Mouse (Mus musculus) midbrain, postnatal 0 days (tissue): ENCODE data around the gene Palm. TPM values are rescaled to one million over a fixed set of nuclear protein-coding genes. Genes with fewer than 3 reads are reported as not detected.

Source experiments
- ATAC-seq: fragments of 200-750 bp; cut with Nextera tagmentation; 2 replicates; pipeline ENCODE4 v1.8.0; 2017; ENCODE audit warnings: moderate number of reproducible peaks, mild to moderate bottlenecking, moderate TSS enrichment, moderate library complexity; ENCODE audit not compliant: low FRiP score
- DNase-seq: peaks from one replicate; pipeline ENCODE4 v3.0.0-alpha.2; 2015; ENCODE audit warnings: low spot score
- H3K27ac ChIP-seq: fragments of 300-500 bp; sonication (generic); 2 replicates; pipeline ENCODE4 v1.5.1; 2014; ENCODE audit warnings: low read depth, mild to moderate bottlenecking, low read length, mixed read lengths
- H3K27me3 ChIP-seq: fragments of 300-500 bp; sonication (generic); 2 replicates; pipeline ENCODE4 v1.6.1; 2014; ENCODE audit warnings: low read length, control low read depth, mixed read lengths; ENCODE audit not compliant: insufficient read depth
- H3K36me3 ChIP-seq: fragments of 300-500 bp; sonication (generic); 2 replicates; pipeline ENCODE4 v1.6.1; 2014; ENCODE audit warnings: low read length, control low read depth, mixed read lengths; ENCODE audit not compliant: insufficient read depth
- H3K4me1 ChIP-seq: fragments of 300-500 bp; sonication (generic); 2 replicates; pipeline ENCODE4 v1.6.1; 2014; ENCODE audit warnings: mild to moderate bottlenecking, control low read depth, antibody characterized with exemption, low read length, mixed read lengths; ENCODE audit not compliant: insufficient read depth
- H3K4me2 ChIP-seq: fragments of 300-500 bp; sonication (generic); 2 replicates; pipeline ENCODE4 v1.6.1; 2014; ENCODE audit warnings: low read depth, mild to moderate bottlenecking, low read length, mixed read lengths; ENCODE audit not compliant: poor library complexity, severe bottlenecking
- H3K4me3 ChIP-seq: fragments of 300-500 bp; sonication (generic); 2 replicates; pipeline ENCODE4 v1.5.1; 2014; ENCODE audit warnings: low read depth, mild to moderate bottlenecking, low read length, moderate library complexity
- H3K9ac ChIP-seq: fragments of 300-500 bp; sonication (generic); replicated peaks from 2 replicates; pipeline ENCODE4 v1.6.1; 2014; ENCODE audit warnings: mild to moderate bottlenecking, low read length, moderate library complexity, mixed read lengths; ENCODE audit not compliant: poor library complexity, severe bottlenecking
- H3K9me3 ChIP-seq: fragments of 300-500 bp; sonication (generic); 2 replicates; pipeline ENCODE4 v1.6.1; 2016; ENCODE audit warnings: low read length, control low read depth
- CTCF ChIP-seq: IDR thresholded peaks from 2 replicates; pipeline ENCODE4 v1.5.1; 2016; ENCODE audit warnings: antibody characterized with exemption, mild to moderate bottlenecking
- WGBS: fragments of 180-500 bp; shearing (Covaris S2); extraction: QIAGEN DNeasy Blood & Tissue Kit; methylation state at CpG from one replicate; pipeline ENCODE4 v1.1.7; 2014; 5-methylcytosine and 5-hydroxymethylcytosine counted together
- polyA plus RNA-seq: library from polyadenylated mRNA; unstranded; fragments of >200 nt; fragmentation: Nextera tagmentation; extraction: Ambion mirVana; gene quantifications from 2 replicates; pipeline ENCODE4 v1.2.1, GENCODE M21; 2015
- total RNA-seq: library from RNA; depleted of rRNA; stranded (reverse); fragments of >200 nt; gene quantifications from 2 replicates; pipeline ENCODE4 v1.2.3, GENCODE M21; 2014

Palm gene
- total and polyA plus RNA-seq, 2 experiments from 2014 or later = 165 to 302 TPM

GRCm38 (mm10) chr10:79846553-79846952, 53.2 kb downstream of the Palm start:
- no peak for TF ChIP-seq CTCF
- ATAC-seq (no peak), DNase-seq (no peak)
- no peak overlapping the region for H3K9ac ChIP-seq
- H3K4me1 ChIP-seq = peaks cover 3% of the 10 kb centered on the region
- no peak overlapping the region for H3K4me3 ChIP-seq
- H3K4me2 ChIP-seq = no peak overlapping the region
- H3K27me3 ChIP-seq = no peaks in the 10 kb centered on the region
- no peak overlapping the region for H3K27ac ChIP-seq
- H3K36me3 ChIP-seq = no peaks in the 10 kb centered on the region
- H3K9me3 ChIP-seq = no peaks in the 10 kb centered on the region
- 73% methylated on average over 5 of the region's 5 CpGs for WGBS

DNA sequence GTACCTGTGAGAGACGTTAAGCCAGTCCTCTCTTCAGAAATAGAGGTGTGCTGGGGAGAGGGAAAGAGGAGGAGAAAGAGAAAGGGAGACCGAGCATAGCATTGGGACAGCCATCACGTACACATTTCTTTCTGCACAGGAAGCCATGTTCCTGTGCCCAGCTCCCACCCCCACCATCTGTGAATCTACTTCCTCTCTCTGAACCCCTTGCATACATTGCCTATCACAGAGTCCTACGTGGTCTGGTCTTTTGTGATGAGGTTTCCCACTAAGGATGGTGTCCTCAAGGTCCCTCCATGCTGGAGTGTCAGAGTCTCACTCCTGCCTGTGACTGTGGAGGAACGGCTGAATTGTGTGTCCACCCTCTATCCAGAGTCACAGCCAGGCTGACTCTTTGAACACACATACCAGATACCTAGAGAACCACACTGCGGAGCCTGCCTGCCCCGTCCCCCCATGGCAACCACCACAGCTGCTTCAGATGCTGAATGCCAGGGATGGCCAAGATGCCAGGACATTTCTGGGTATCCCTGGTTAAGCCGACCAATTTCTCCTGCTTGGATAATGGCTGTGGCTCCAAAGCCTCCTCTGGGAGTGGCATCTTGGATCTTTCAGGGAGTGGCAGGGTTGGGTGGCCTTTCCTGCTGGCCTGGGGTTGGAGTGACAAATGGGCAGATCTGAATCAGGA, 56.7 kb downstream of the Palm start:
- ATAC-seq (no peak), DNase-seq (no peak)
- H3K4me2 ChIP-seq = no peak overlapping the region
- no peak for TF ChIP-seq CTCF
- no peak overlapping the region for H3K27ac ChIP-seq
- no peak overlapping the region for H3K9ac ChIP-seq
- H3K36me3 ChIP-seq = no peaks in the 10 kb centered on the region
- H3K4me1 ChIP-seq = peaks cover 18% of the 10 kb centered on the region
- H3K4me3 ChIP-seq = no peak overlapping the region
- H3K27me3 ChIP-seq = no peaks in the 10 kb centered on the region
- no peaks in the 10 kb centered on the region for H3K9me3 ChIP-seq
- 82% methylated on average over 8 of the region's 8 CpGs for WGBS

DNA sequence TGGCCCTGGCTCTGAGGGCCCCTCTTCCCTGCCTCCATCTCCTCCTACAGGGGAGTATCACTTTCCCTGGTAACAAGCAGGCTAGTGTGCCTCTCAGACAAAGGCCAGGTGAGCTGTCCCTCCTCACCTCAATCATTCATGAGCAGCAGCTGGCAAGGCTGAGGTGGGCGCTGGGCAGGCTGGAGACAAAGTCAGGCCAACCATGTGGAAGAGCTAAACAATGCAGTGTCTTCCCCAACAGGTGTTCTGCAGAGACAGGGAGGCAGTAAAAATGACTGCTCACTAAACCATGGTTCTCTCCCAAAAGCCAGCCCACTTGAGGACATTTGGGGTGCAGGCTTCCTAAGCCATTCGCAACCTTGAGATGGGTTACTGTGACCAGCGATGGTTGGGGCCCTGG, 58.3 kb downstream of the Palm start:
- Histone ChIP-seq H3K4me3 (no peak overlapping the region), H3K27me3 (no peaks in the 10 kb centered on the region), H3K36me3 (no peaks in the 10 kb centered on the region), H3K27ac (peak overlapping the region; percentile 99), H3K9ac (no peak overlapping the region), H3K4me2 (no peak overlapping the region), H3K9me3 (no peaks in the 10 kb centered on the region), H3K4me1 (peaks cover 30% of the 10 kb centered on the region)
- ATAC-seq = no peak
- DNase-seq = no peak
- 83% methylated on average over 3 of the region's 3 CpGs for WGBS
- TF ChIP-seq CTCF = no peak

GRCm38 (mm10) chr10:79852107-79852789, 58.9 kb downstream of the Palm start:
- Histone ChIP-seq H3K9me3 (no peaks in the 10 kb centered on the region), H3K36me3 (no peaks in the 10 kb centered on the region), H3K9ac (peak overlapping the region; percentile 72), H3K4me1 (peaks cover 36% of the 10 kb centered on the region), H3K27me3 (no peaks in the 10 kb centered on the region), H3K4me3 (no peak overlapping the region), H3K27ac (peak overlapping the region; percentile 99), H3K4me2 (peak overlapping the region; percentile 58)
- no peak for DNase-seq
- TF ChIP-seq CTCF = no peak
- 57% methylated on average over 9 of the region's 9 CpGs for WGBS
- no peak for ATAC-seq

DNA sequence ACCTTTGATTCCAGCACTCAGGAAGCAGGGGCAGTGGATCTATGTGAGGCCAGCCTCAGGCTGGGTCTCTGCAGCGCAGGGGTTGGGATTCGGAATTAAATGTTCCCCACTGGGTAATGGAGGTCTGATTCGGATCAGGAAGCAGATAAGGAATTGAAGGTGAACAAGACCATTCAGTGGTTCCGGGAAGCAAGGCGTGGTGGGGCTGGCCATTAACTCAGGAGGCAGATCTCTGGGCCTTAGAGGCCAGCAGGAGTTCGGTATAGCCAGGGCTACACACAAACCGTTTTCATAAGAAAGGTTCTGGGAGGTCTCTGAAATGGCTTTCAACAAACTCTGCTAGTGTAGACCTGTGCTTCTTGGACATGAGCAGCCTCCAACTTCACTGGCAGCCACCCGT, 59.5 kb downstream of the Palm start:
- Histone ChIP-seq H3K27ac (peak overlapping the region; percentile 99), H3K4me1 (peaks cover 41% of the 10 kb centered on the region), H3K4me2 (peak overlapping the region; percentile 58), H3K27me3 (no peaks in the 10 kb centered on the region), H3K36me3 (0 out of 2 replicates have a peak, but pooled peaks cover under 1% of the 10 kb centered on the region), H3K4me3 (peak overlapping the region; percentile 38), H3K9ac (peak overlapping the region; percentile 72), H3K9me3 (no peaks in the 10 kb centered on the region)
- TF ChIP-seq CTCF = no peak
- DNase-seq (no peak), ATAC-seq (no peak)
- 13% methylated on average over 8 of the region's 8 CpGs for WGBS

GRCm38 (mm10) chr10:79853392-79853791, 60.0 kb downstream of the Palm start:
- Histone ChIP-seq H3K4me1 (peaks cover 41% of the 10 kb centered on the region), H3K27me3 (no peaks in the 10 kb centered on the region), H3K9me3 (no peaks in the 10 kb centered on the region), H3K9ac (peak overlapping the region; percentile 72), H3K36me3 (0 out of 2 replicates have a peak, but pooled peaks cover 2% of the 10 kb centered on the region), H3K27ac (peak overlapping the region; percentile 99), H3K4me2 (peak overlapping the region; percentile 58), H3K4me3 (peak overlapping the region; percentile 38)
- TF ChIP-seq CTCF = no peak
- DNase-seq = peak; percentile 95
- ATAC-seq = peak; percentile 17; the same call in 1 of the 2 replicates
- WGBS = 0% methylated on average over 15 of the region's 15 CpGs
